Mouse (Mus musculus) CH12.LX (cell line): ENCODE results near the gene Ptprm. TPM values are rescaled to one million over a fixed set of nuclear protein-coding genes. Genes with fewer than 3 reads are reported as not detected.

ENCODE experiments used
- DNase-seq: peaks from one replicate; pipeline ENCODE4 v3.0.0-alpha.2; 2013; ENCODE audit errors: extremely low read depth
- H3K27ac ChIP-seq: 2 replicates; pipeline ENCODE4 v1.5.1; 2012; ENCODE audit warnings: low read depth, mild to moderate bottlenecking, control low read depth, moderate library complexity; ENCODE audit not compliant: insufficient read depth
- H3K27me3 ChIP-seq: replicated peaks from 2 replicates; pipeline ENCODE3; 2012; ENCODE audit warnings: inconsistent platforms
- H3K36me3 ChIP-seq, 2 experiments: replicated peaks in 1 of 2; 2 replicates each; pipeline versions ENCODE3 to v1.6.1; 2012; ENCODE audit warnings: inconsistent platforms in 1 of 2, low read length in 1 of 2, mild to moderate bottlenecking in 1 of 2, mixed read lengths in 1 of 2, moderate library complexity in 1 of 2; ENCODE audit not compliant: control insufficient read depth in 1 of 2, insufficient read depth in 1 of 2
- H3K4me1 ChIP-seq, 2 experiments: 2 replicates each; pipeline ENCODE4 v1.6.1; 2012; ENCODE audit warnings: inconsistent platforms in 1 of 2, moderate library complexity in 1 of 2; ENCODE audit not compliant: insufficient read depth in 2 of 2, control insufficient read depth in 1 of 2
- H3K4me2 ChIP-seq: 2 replicates; pipeline ENCODE4 v1.6.1; 2012; ENCODE audit warnings: low read depth, mild to moderate bottlenecking, control low read depth; ENCODE audit not compliant: poor library complexity, insufficient read depth, severe bottlenecking
- H3K4me3 ChIP-seq, 3 experiments: fragments of 150-350 bp in 1 of 3; sonication (generic) in 1 of 3; replicated peaks in 1 of 3; 2 replicates each; pipeline versions ENCODE3 to v1.5.1; 2011 to 2012; ENCODE audit warnings: low read depth in 2 of 3, low read length in 2 of 3, mild to moderate bottlenecking in 2 of 3, moderate library complexity in 2 of 3, control low read depth in 1 of 3, improper control_type of control experiment in 1 of 3, inconsistent platforms in 1 of 3, mixed read lengths in 1 of 3; ENCODE audit not compliant: poor library complexity in 1 of 3
- H3K79me2 ChIP-seq: replicated peaks from 2 replicates; pipeline ENCODE4 v1.6.1; 2012; ENCODE audit warnings: mild to moderate bottlenecking, moderate library complexity; ENCODE audit not compliant: control insufficient read depth, poor library complexity, insufficient read depth, severe bottlenecking; ENCODE audit errors: extremely low read depth
- H3K9ac ChIP-seq: 2 replicates; pipeline ENCODE4 v1.6.1; 2012; ENCODE audit warnings: low read depth, mild to moderate bottlenecking, control low read depth, moderate library complexity; ENCODE audit not compliant: insufficient read depth
- H3K9me3 ChIP-seq: replicated peaks from 2 replicates; pipeline ENCODE3; 2012; ENCODE audit warnings: low read length, inconsistent platforms, mixed read lengths
- CHD1 ChIP-seq: IDR thresholded peaks from 2 replicates; pipeline ENCODE4 v1.6.1; 2012; ENCODE audit warnings: low read depth, low read length, improper control_type of control experiment, inconsistent platforms
- CHD2 ChIP-seq: IDR thresholded peaks from 2 replicates; pipeline ENCODE4 v1.6.1; 2011; ENCODE audit warnings: low read length, improper control_type of control experiment
- CTCF ChIP-seq, 2 experiments: IDR thresholded peaks in 1 of 2; conservative IDR thresholded peaks in 1 of 2; 2 replicates each; pipeline ENCODE4 v1.5.1; 2011 to 2012; ENCODE audit warnings: low read depth in 2 of 2, low read length in 2 of 2, improper control_type of control experiment in 1 of 2, inconsistent platforms in 1 of 2, mild to moderate bottlenecking in 1 of 2, moderate library complexity in 1 of 2
- ELF1 ChIP-seq: IDR thresholded peaks from 2 replicates; pipeline ENCODE4 v1.6.1; 2014; ENCODE audit warnings: low read depth, mild to moderate bottlenecking, inconsistent platforms, low read length, improper control_type of control experiment
- JUND ChIP-seq: conservative IDR thresholded peaks from 2 replicates; pipeline ENCODE4 v1.6.1; 2011; ENCODE audit warnings: low read depth, low read length, improper control_type of control experiment
- MAX ChIP-seq: IDR thresholded peaks from 2 replicates; pipeline ENCODE4 v1.6.1; 2011; ENCODE audit warnings: low read length, improper control_type of control experiment
- MEF2A ChIP-seq: IDR thresholded peaks from 2 replicates; pipeline ENCODE4 v1.6.1; 2014; ENCODE audit warnings: low read depth, mild to moderate bottlenecking, inconsistent platforms, low read length, improper control_type of control experiment, borderline replicate concordance
- MYC ChIP-seq: IDR thresholded peaks from 2 replicates; pipeline ENCODE4 v1.6.1; 2011; ENCODE audit warnings: low read depth, mild to moderate bottlenecking, improper control_type of control experiment, low read length
- NELFE ChIP-seq: IDR thresholded peaks from 2 replicates; pipeline ENCODE4 v1.6.1; 2011; ENCODE audit warnings: low read depth, low read length, improper control_type of control experiment
- NRF1 ChIP-seq: IDR thresholded peaks from 2 replicates; pipeline ENCODE4 v1.6.1; 2014; ENCODE audit warnings: low read depth, mild to moderate bottlenecking, inconsistent platforms, low read length, improper control_type of control experiment, moderate library complexity
- PAX5 ChIP-seq: IDR thresholded peaks from 2 replicates; pipeline ENCODE4 v1.6.1; 2012; ENCODE audit warnings: low read length, inconsistent platforms, mixed read lengths
- POLR2A ChIP-seq: IDR thresholded peaks from 2 replicates; pipeline ENCODE4 v1.6.1; 2011; ENCODE audit warnings: low read depth, mild to moderate bottlenecking, improper control_type of control experiment, low read length
- RAD21 ChIP-seq: IDR thresholded peaks from 2 replicates; pipeline ENCODE4 v1.6.1; 2011; ENCODE audit warnings: low read depth, mild to moderate bottlenecking, low read length, improper control_type of control experiment, moderate library complexity
- RCOR1 ChIP-seq: conservative IDR thresholded peaks from 2 replicates; pipeline ENCODE4 v1.6.1; 2012; ENCODE audit warnings: low read depth, mild to moderate bottlenecking, inconsistent platforms, low read length, improper control_type of control experiment
- SIN3A ChIP-seq: IDR thresholded peaks from 2 replicates; pipeline ENCODE4 v1.6.1; 2012; ENCODE audit warnings: low read length, improper control_type of control experiment, inconsistent platforms
- SMC3 ChIP-seq: IDR thresholded peaks from 2 replicates; pipeline ENCODE4 v1.6.1; 2011; ENCODE audit warnings: low read depth, low read length, improper control_type of control experiment
- TBP ChIP-seq: conservative IDR thresholded peaks from 2 replicates; pipeline ENCODE4 v1.6.1; 2011; ENCODE audit warnings: low read depth, low read length, improper control_type of control experiment
- TCF12 ChIP-seq: IDR thresholded peaks from 2 replicates; pipeline ENCODE4 v1.6.1; 2014; ENCODE audit warnings: low read depth, mild to moderate bottlenecking, inconsistent platforms, low read length, improper control_type of control experiment
- UBTF ChIP-seq: IDR thresholded peaks from 2 replicates; pipeline ENCODE4 v1.6.1; 2012; ENCODE audit warnings: low read depth, mild to moderate bottlenecking, inconsistent platforms, low read length, improper control_type of control experiment, moderate library complexity
- USF1 ChIP-seq: IDR thresholded peaks from 2 replicates; pipeline ENCODE4 v1.6.1; 2014; ENCODE audit warnings: low read depth, mild to moderate bottlenecking, inconsistent platforms, low read length, improper control_type of control experiment
- USF2 ChIP-seq: conservative IDR thresholded peaks from 2 replicates; pipeline ENCODE4 v1.6.1; 2011; ENCODE audit warnings: low read depth, low read length, improper control_type of control experiment
- ZKSCAN1 ChIP-seq: IDR thresholded peaks from 2 replicates; pipeline ENCODE4 v1.6.1; 2012; ENCODE audit warnings: low read depth, inconsistent platforms, low read length, improper control_type of control experiment, borderline replicate concordance
- ZMIZ1 ChIP-seq: IDR thresholded peaks from 2 replicates; pipeline ENCODE4 v1.6.1; 2012; ENCODE audit warnings: low read depth, mild to moderate bottlenecking, inconsistent platforms, low read length, improper control_type of control experiment
- dilution Hi-C: fragments of 300-500 bp; cut with MboI; formaldehyde crosslinking; loops from 2 replicates; pipeline ENCODE4 v1.14.3; 2020; ENCODE audit warnings: low sequenced_read_pairs; ENCODE audit not compliant: extremely low pct_unique_long_range_greater_than_20kb, extremely low pct_ligation_motif_present
- in situ Hi-C: fragments of 300-500 bp; cut with MboI; formaldehyde crosslinking; loops from 3 replicates; pipeline ENCODE4 v1.14.3; 2019; ENCODE audit warnings: low sequenced_read_pairs, low pct_ligation_motif_present, low pct_unique_long_range_greater_than_20kb, mixed read lengths
- polyA plus RNA-seq: library from polyadenylated mRNA; unstranded; fragments of >175 nt; gene quantifications from 2 replicates; pipeline ENCODE4 v1.2.1, GENCODE M21; 2012; ENCODE audit warnings: low read depth; ENCODE audit not compliant: insufficient read length
- total RNA-seq, 2 experiments: library from RNA; depleted of rRNA; stranded (reverse); fragments of 300-350 nt in 1 of 2; fragments of >200 nt in 1 of 2; gene quantifications; 2 replicates each; pipeline ENCODE4 v1.2.3; 2012 to 2014

The Ptprm gene
- total and polyA plus RNA-seq, 3 experiments, result not detected

GRCm38 (mm10) chr17:67165876-67166275 is 188.4 kb downstream of the Ptprm start:
- H3K4me2 ChIP-seq, result no peak overlapping the region
- H3K4me1 ChIP-seq, result no peaks in the 10 kb centered on the region
- no peak overlapping the region for H3K27ac ChIP-seq
- dilution Hi-C loops, result no loop called here
- in situ Hi-C loops, result no loop called here
- no peaks in the 10 kb centered on the region for H3K79me2 ChIP-seq
- no peak overlapping the region for H3K9ac ChIP-seq
- TF ChIP-seq SIN3A (no peak), MEF2A (no peak), USF2 (no peak), TBP (no peak), CTCF (conservative IDR thresholded peaks at IDR 0.05 in 1 of 2, IDR thresholded peaks at IDR 0.05 in 1 of 2; ENCODE audit: low read depth in 2 of 2, low read length in 2 of 2) (no peak), NRF1 (no peak), POLR2A (no peak), USF1 (no peak), ZMIZ1 (no peak), SMC3 (no peak), CHD2 (no peak)
- DNase-seq, result no peak
- H3K27me3 ChIP-seq, result no peaks in the 10 kb centered on the region
- peaks cover 81% of the 10 kb centered on the region for H3K9me3 ChIP-seq
- no peak overlapping the region for H3K4me3 ChIP-seq
- no peaks in the 10 kb centered on the region for H3K36me3 ChIP-seq

GRCm38 (mm10) chr17:67159611-67160010 is 194.6 kb downstream of the Ptprm start:
- H3K4me3 ChIP-seq, result no peak overlapping the region
- no peaks in the 10 kb centered on the region for H3K4me1 ChIP-seq
- peaks cover 78% of the 10 kb centered on the region for H3K9me3 ChIP-seq
- H3K4me2 ChIP-seq, result no peak overlapping the region
- H3K36me3 ChIP-seq, result no peaks in the 10 kb centered on the region
- dilution Hi-C loops (no loop called here), in situ Hi-C loops (no loop called here)
- H3K27me3 ChIP-seq, result no peaks in the 10 kb centered on the region
- H3K27ac ChIP-seq, result no peak overlapping the region
- no peak for TF ChIP-seq USF2
- TF ChIP-seq NELFE, result no peak
- TF ChIP-seq ELF1, result no peak
- no peak for TF ChIP-seq TBP
- no peak for TF ChIP-seq PAX5
- no peak for TF ChIP-seq UBTF
- TF ChIP-seq RAD21, result no peak
- TF ChIP-seq TCF12, result no peak
- TF ChIP-seq MYC, result no peak
- no peak for TF ChIP-seq MAX
- no peak for TF ChIP-seq USF1
- no peak for TF ChIP-seq RCOR1
- no peak for TF ChIP-seq SIN3A
- TF ChIP-seq JUND, result no peak
- no peak for TF ChIP-seq ZKSCAN1
- no peak for TF ChIP-seq CHD1
- TF ChIP-seq NRF1, result no peak
- no peaks in the 10 kb centered on the region for H3K79me2 ChIP-seq
- DNase-seq, result no peak
- H3K9ac ChIP-seq, result no peak overlapping the region
